Mouse (Mus musculus): ENCODE measurements at regions not wholly inside any gene's neighbourhood (a gene's known extent, or its start where the extent isn't known, plus 50 kb on each side); places are given as distances from the start of the nearest gene placed in this dataset.

GRCm38 (mm10) chr14:48330965-48331622 is 114.8 kb upstream of the Tmem260 start:
- DNase-seq = peak; percentile 5

GRCm38 (mm10) chr14:48331623-48332000 is 114.3 kb upstream of the Tmem260 start:
- DNase-seq = no peak

GRCm38 (mm10) chr14:48332193-48332592 is 113.7 kb upstream of the Tmem260 start:
- DNase-seq = no peak

GRCm38 (mm10) chr14:48332660-48333059 is 113.3 kb upstream of the Tmem260 start:
- no peak for DNase-seq

- no peak for DNase-seq
These were observed 111.7 kb upstream of the Tmem260 start for GRCm38 (mm10) chr14:48334106-48334809.

- DNase-seq = no peak
These were observed 106.5 kb upstream of the Tmem260 start for GRCm38 (mm10) chr14:48339434-48339833.

- no peak for DNase-seq
These were observed 103.0 kb upstream of the Tmem260 start for GRCm38 (mm10) chr14:48342944-48343343.

- DNase-seq = no peak
These were observed 100.0 kb upstream of the Tmem260 start for GRCm38 (mm10) chr14:48345956-48346355.

GRCm38 (mm10) chr14:48349392-48350044 is 96.4 kb upstream of the Tmem260 start:
- no peak for DNase-seq

GRCm38 (mm10) chr14:48351652-48352051 is 94.3 kb upstream of the Tmem260 start:
- no peak for DNase-seq

GRCm38 (mm10) chr14:48352825-48353224 is 93.1 kb upstream of the Tmem260 start:
- no peak for DNase-seq

GRCm38 (mm10) chr14:48354176-48354575 is 91.7 kb upstream of the Tmem260 start:
- DNase-seq = no peak

- no peak for DNase-seq
These were observed 88.5 kb upstream of the Tmem260 start for GRCm38 (mm10) chr14:48357441-48357840.

GRCm38 (mm10) chr14:48358487-48359159 is 87.3 kb upstream of the Tmem260 start:
- peak; percentile 22 for DNase-seq

GRCm38 (mm10) chr14:48361820-48362219 is 84.1 kb upstream of the Tmem260 start:
- no peak for DNase-seq

GRCm38 (mm10) chr14:48367006-48367405 is 78.9 kb upstream of the Tmem260 start:
- peak; percentile 64 for DNase-seq

GRCm38 (mm10) chr14:48370322-48370721 is 75.6 kb upstream of the Tmem260 start:
- DNase-seq = peak; percentile 7

GRCm38 (mm10) chr14:48371766-48372165 is 74.2 kb upstream of the Tmem260 start:
- no peak for DNase-seq

GRCm38 (mm10) chr14:48376112-48376511 is 69.8 kb upstream of the Tmem260 start:
- no peak for DNase-seq

Measured in cerebellum, adult 11 months (tissue).